Mouse (Mus musculus) liver, embryonic 14.5 days (tissue): ENCODE data around the gene Lpcat3. TPM values are rescaled to one million over a fixed set of nuclear protein-coding genes. Genes with fewer than 3 reads are reported as not detected.

ENCODE experiments used
- ATAC-seq: fragments of 200-750 bp; cut with Nextera tagmentation; 2 replicates; pipeline ENCODE4 v1.8.0; 2017; ENCODE audit warnings: moderate number of reproducible peaks, mild to moderate bottlenecking, moderate library complexity; ENCODE audit not compliant: insufficient read depth
- DNase-seq, 3 experiments: peaks; one replicate each; pipeline ENCODE4 v3.0.0-alpha.2; 2012 to 2013; ENCODE audit warnings: low read depth in 3 of 3, low spot score in 3 of 3
- H3K27ac ChIP-seq: fragments of 300-500 bp; sonication (generic); 2 replicates; pipeline ENCODE4 v1.5.1; 2014; ENCODE audit warnings: moderate library complexity, mild to moderate bottlenecking, control low read depth, inconsistent platforms
- H3K27me3 ChIP-seq: fragments of 300-500 bp; sonication (generic); 2 replicates; pipeline ENCODE4 v1.6.1; 2014; ENCODE audit warnings: mild to moderate bottlenecking, low read length, moderate library complexity; ENCODE audit not compliant: control insufficient read depth, insufficient read depth
- H3K36me3 ChIP-seq: fragments of 300-500 bp; sonication (generic); replicated peaks from 2 replicates; pipeline ENCODE4 v1.6.1; 2014; ENCODE audit warnings: low read depth; ENCODE audit not compliant: control insufficient read depth, insufficient read depth
- H3K4me1 ChIP-seq, 2 experiments: fragments of 200-500 bp in 1 of 2; fragments of 300-500 bp in 1 of 2; sonication (generic) in 1 of 2; replicated peaks; 2 replicates each; pipeline ENCODE4 v1.6.1; 2012 to 2014; ENCODE audit warnings: antibody characterized with exemption in 1 of 2, inconsistent platforms in 1 of 2, low read length in 1 of 2; ENCODE audit not compliant: control insufficient read depth in 2 of 2, insufficient read depth in 2 of 2
- H3K4me2 ChIP-seq: fragments of 300-500 bp; sonication (generic); 2 replicates; pipeline ENCODE4 v1.6.1; 2014; ENCODE audit warnings: low read depth, mild to moderate bottlenecking, control low read depth, moderate library complexity
- H3K4me3 ChIP-seq, 2 experiments: fragments of 200-500 bp in 1 of 2; fragments of 300-500 bp in 1 of 2; sonication (generic) in 1 of 2; 2 replicates each; pipeline ENCODE4 v1.5.1; 2012 to 2014; ENCODE audit warnings: low read depth in 2 of 2, low read length in 2 of 2, mild to moderate bottlenecking in 2 of 2, control low read depth in 1 of 2, inconsistent platforms in 1 of 2, moderate library complexity in 1 of 2; ENCODE audit not compliant: insufficient read depth in 1 of 2
- H3K9ac ChIP-seq: fragments of 300-500 bp; sonication (generic); replicated peaks from 2 replicates; pipeline ENCODE4 v1.6.1; 2014; ENCODE audit warnings: mild to moderate bottlenecking, control low read depth, moderate library complexity
- H3K9me3 ChIP-seq: fragments of 300-500 bp; sonication (generic); 2 replicates; pipeline ENCODE4 v1.6.1; 2016; ENCODE audit warnings: low read length, mixed read lengths; ENCODE audit not compliant: control insufficient read depth
- CTCF ChIP-seq: IDR thresholded peaks from 2 replicates; pipeline ENCODE4 v1.5.1; 2016; ENCODE audit warnings: antibody characterized with exemption, low read depth, control low read depth
- EP300 ChIP-seq: IDR thresholded peaks from 2 replicates; pipeline ENCODE4 v1.6.1; 2016; ENCODE audit warnings: antibody characterized with exemption, low read depth
- WGBS: fragments of 180-500 bp; shearing (Covaris S2); extraction: QIAGEN DNeasy Blood & Tissue Kit; methylation state at CpG from one replicate; pipeline ENCODE4 v1.1.7; 2014; ENCODE audit not compliant: insufficient replicate concordance; 5-methylcytosine and 5-hydroxymethylcytosine counted together
- polyA plus RNA-seq, 2 experiments: library from polyadenylated mRNA; depleted of rRNA in 1 of 2; stranded (reverse) in 1 of 2; unstranded in 1 of 2; fragments of >200 nt; fragmentation: Nextera tagmentation in 1 of 2; extraction: Ambion mirVana in 1 of 2; gene quantifications; 2 replicates each; pipeline versions ENCODE4 v1.2.1 to v1.2.3; 2012 to 2014

Lpcat3 gene
- polyA plus RNA-seq, 2 experiments = 61.4 to 64.2 TPM

GRCm38 (mm10) chr6:124741842-124742241 lies 79.0 kb downstream of the Lpcat3 start:
- peak overlapping the region; percentile 92 for H3K4me2 ChIP-seq
- WGBS = 79% methylated on average over 3 of the region's 3 CpGs
- ATAC-seq = no peak
- peak overlapping the region; percentile 76 for H3K9ac ChIP-seq
- DNase-seq = no peak
- peak overlapping the region; percentile 91 for H3K27ac ChIP-seq
- H3K4me1 ChIP-seq = peaks cover 14 to 27% of the 10 kb centered on the region in 2 experiments
- no peaks in the 10 kb centered on the region for H3K27me3 ChIP-seq
- no peaks in the 10 kb centered on the region for H3K9me3 ChIP-seq
- peak overlapping the region; percentile 62 to 67; a peak in 3 of 4 replicates for H3K4me3 ChIP-seq
- H3K36me3 ChIP-seq = no peaks in the 10 kb centered on the region
- TF ChIP-seq CTCF = no peak
- no peak for TF ChIP-seq EP300

DNA sequence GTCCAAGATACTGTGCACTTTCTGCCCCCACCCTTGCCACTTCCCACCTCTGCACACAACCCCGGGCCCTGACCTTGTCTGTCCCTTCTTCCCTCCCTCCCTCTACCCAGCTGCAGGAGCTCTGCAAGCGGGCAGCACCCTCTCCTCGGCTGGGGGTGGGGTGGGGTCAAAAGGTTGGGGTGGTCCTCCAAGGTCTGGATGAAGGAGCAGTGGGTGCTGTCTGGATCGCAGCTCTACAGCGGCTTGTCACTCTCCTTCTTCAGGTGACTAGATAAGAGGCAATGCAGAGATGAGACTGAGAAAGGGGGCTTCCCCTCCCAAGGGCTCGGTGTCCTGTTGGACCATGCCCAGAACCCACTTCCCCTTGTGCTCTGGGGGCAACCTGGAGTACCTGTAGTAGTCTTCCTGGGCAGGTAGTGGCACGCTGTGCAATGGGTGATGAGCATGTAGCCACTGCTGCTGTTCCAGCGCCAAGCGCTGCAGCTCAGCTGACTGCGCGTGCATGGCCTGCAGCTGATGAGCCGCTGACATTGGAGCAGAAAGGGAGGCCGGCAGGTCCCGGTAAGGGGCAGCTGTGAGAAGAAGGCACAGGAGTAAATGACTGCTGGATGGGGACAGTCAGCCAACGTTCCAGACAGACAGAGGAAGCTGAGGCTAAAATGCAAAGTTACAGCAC lies 80.2 kb downstream of the Lpcat3 start:
- Histone ChIP-seq H3K4me1 (peaks cover 14 to 26% of the 10 kb centered on the region in 2 experiments), H3K27ac (no peak overlapping the region), H3K9me3 (no peaks in the 10 kb centered on the region), H3K36me3 (no peaks in the 10 kb centered on the region), H3K4me3 (no peak overlapping the region), H3K27me3 (no peaks in the 10 kb centered on the region), H3K4me2 (no peak overlapping the region), H3K9ac (no peak overlapping the region)
- TF ChIP-seq EP300 (no peak), CTCF (no peak)
- 84% methylated on average over 15 of the region's 15 CpGs for WGBS
- ATAC-seq = no peak
- no peak for DNase-seq

GRCm38 (mm10) chr6:124743647-124744046 lies 80.8 kb downstream of the Lpcat3 start:
- Histone ChIP-seq H3K4me3 (no peak overlapping the region), H3K4me1 (peaks cover 14 to 24% of the 10 kb centered on the region in 2 experiments), H3K4me2 (no peak overlapping the region), H3K9me3 (no peaks in the 10 kb centered on the region), H3K27ac (no peak overlapping the region), H3K9ac (no peak overlapping the region), H3K36me3 (no peaks in the 10 kb centered on the region), H3K27me3 (no peaks in the 10 kb centered on the region)
- DNase-seq = no peak
- 72% methylated on average over 8 of the region's 8 CpGs for WGBS
- no peak for TF ChIP-seq CTCF
- no peak for TF ChIP-seq EP300
- no peak for ATAC-seq

GRCm38 (mm10) chr6:124744755-124745321 lies 82.0 kb downstream of the Lpcat3 start:
- H3K27ac ChIP-seq = no peak overlapping the region
- 64% methylated on average over 26 of the region's 26 CpGs for WGBS
- ATAC-seq (no peak), DNase-seq (no peak)
- H3K36me3 ChIP-seq = no peaks in the 10 kb centered on the region
- no peak for TF ChIP-seq EP300
- no peak for TF ChIP-seq CTCF
- H3K4me2 ChIP-seq = peak overlapping the region; percentile 97
- H3K27me3 ChIP-seq = no peaks in the 10 kb centered on the region
- peaks cover 6 to 12% of the 10 kb centered on the region in 2 experiments for H3K4me1 ChIP-seq
- H3K9me3 ChIP-seq = no peaks in the 10 kb centered on the region
- H3K9ac ChIP-seq = no peak overlapping the region
- peak overlapping the region; percentile 4 to 70; a peak in 3 of 4 replicates for H3K4me3 ChIP-seq

DNA sequence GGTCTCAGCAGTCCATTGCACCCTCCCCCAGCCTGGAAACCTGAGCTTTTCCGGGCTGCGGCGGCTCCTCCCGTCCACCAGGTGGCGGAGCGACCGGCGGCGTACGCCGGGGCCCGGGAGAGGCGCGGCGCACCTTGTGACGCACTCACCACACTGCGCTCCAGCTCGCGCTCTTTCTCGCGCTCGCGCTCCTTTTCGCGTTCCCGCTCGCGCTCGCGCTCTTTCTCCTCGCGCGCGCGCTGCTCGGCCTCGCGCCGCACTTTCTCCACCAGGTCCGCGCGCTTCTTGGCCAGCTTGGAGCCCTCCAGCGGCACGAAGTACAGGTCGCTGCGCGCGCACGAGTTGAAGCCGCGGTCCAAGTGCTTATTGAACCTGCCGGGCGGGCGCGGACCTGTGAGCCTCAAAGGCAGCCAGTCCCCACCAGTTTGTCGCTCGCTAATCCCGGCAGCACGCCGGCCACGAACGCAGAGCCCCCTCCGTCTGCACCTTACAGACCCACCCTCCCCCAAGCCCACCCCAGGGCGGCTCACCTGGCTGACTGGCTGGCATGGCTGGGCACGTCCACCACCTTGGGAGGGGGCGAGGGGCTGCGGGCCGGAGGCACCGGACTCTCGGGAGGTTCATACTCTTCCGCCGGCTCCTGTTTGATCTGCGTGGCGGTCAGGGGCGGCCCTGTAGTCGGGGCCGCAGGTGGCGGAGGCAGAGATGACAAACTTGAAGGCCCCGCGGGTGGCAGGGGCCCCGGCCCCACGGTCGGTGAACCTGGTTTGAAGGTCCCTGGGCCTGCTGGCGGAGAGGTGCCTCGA lies 82.9 kb downstream of the Lpcat3 start:
- H3K27ac ChIP-seq = peak overlapping the region; percentile 58
- H3K36me3 ChIP-seq = no peaks in the 10 kb centered on the region
- H3K27me3 ChIP-seq = no peaks in the 10 kb centered on the region
- peak overlapping the region; percentile 97 for H3K4me2 ChIP-seq
- under 1% methylated on average over 85 of the region's 85 CpGs for WGBS
- peak overlapping the region; percentile 36 to 70 for H3K4me3 ChIP-seq
- peak; percentile 90 for TF ChIP-seq CTCF
- no peak for TF ChIP-seq EP300
- no peaks in the 10 kb centered on the region for H3K9me3 ChIP-seq
- H3K4me1 ChIP-seq = peaks cover 3 to 9% of the 10 kb centered on the region in 2 experiments; a peak in 3 of 4 replicates
- peak; percentile 77 for ATAC-seq
- peak; percentile 90 to 92 (median 90) for DNase-seq
- peak overlapping the region; percentile 88 for H3K9ac ChIP-seq
